Mouse (Mus musculus): Measurements from ENCODE around the gene Atp6v1a. TPM values are rescaled to one million over a fixed set of nuclear protein-coding genes. Genes with fewer than 3 reads are reported as not detected.

Gene Atp6v1a
- total and polyA plus RNA-seq, 3 experiments = 2.7 to 174 (median 57.4) TPM

- ATAC-seq (ENCODE audit: extremely low read depth, insufficient number of reproducible peaks, low FRiP score, poor library complexity, severe bottlenecking) = no peak
- DNase-seq (ENCODE audit: low spot score) = no peak
- Histone ChIP-seq H3K4me3 (ENCODE audit: low read depth, low read length) (no peak overlapping the region), H3K36me3 (replicated peaks) (peaks cover 78% of the 10 kb centered on the region), H3K27me3 (ENCODE audit: insufficient read depth, low read length) (no peaks in the 10 kb centered on the region), H3K9me3 (replicated peaks) (no peaks in the 10 kb centered on the region), H3K4me1 (ENCODE audit: insufficient read depth, low read depth, low read length) (no peaks in the 10 kb centered on the region)
- TF ChIP-seq CTCF (IDR thresholded peaks at IDR 0.05; ENCODE audit: low read depth, low read length) = no peak
- TF ChIP-seq GATA1 (IDR thresholded peaks at IDR 0.05; ENCODE audit: borderline replicate concordance, low read length) = no peak
- TF ChIP-seq POLR2AphosphoS5 (IDR thresholded peaks at IDR 0.05; ENCODE audit: insufficient replicate concordance, low read depth, low read length) = no peak
- no peak for TF ChIP-seq GATA2 (IDR thresholded peaks at IDR 0.05; ENCODE audit: borderline replicate concordance, low read depth, low read length)
- no peak for TF ChIP-seq TAL1 (conservative IDR thresholded peaks at IDR 0.05; ENCODE audit: low read depth, low read length)
Observed at GRCm38 (mm10) chr16:44102925-44103324, 36.6 kb downstream of the Atp6v1a start.

GRCm38 (mm10) chr16:44101181-44101710 lies 38.3 kb downstream of the Atp6v1a start:
- Histone ChIP-seq H3K4me3 (ENCODE audit: low read depth, low read length) (no peak overlapping the region), H3K36me3 (replicated peaks) (peaks cover 75% of the 10 kb centered on the region), H3K4me1 (ENCODE audit: insufficient read depth, low read depth, low read length) (no peaks in the 10 kb centered on the region), H3K9me3 (replicated peaks) (no peaks in the 10 kb centered on the region), H3K27me3 (ENCODE audit: insufficient read depth, low read length) (no peaks in the 10 kb centered on the region)
- no peak for ATAC-seq (ENCODE audit: extremely low read depth, insufficient number of reproducible peaks, low FRiP score, poor library complexity, severe bottlenecking)
- TF ChIP-seq GATA2 (IDR thresholded peaks at IDR 0.05; ENCODE audit: borderline replicate concordance, low read depth, low read length) (no peak), CTCF (IDR thresholded peaks at IDR 0.05; ENCODE audit: low read depth, low read length) (no peak), TAL1 (conservative IDR thresholded peaks at IDR 0.05; ENCODE audit: low read depth, low read length) (no peak), GATA1 (IDR thresholded peaks at IDR 0.05; ENCODE audit: borderline replicate concordance, low read length) (no peak), POLR2AphosphoS5 (IDR thresholded peaks at IDR 0.05; ENCODE audit: insufficient replicate concordance, low read depth, low read length) (no peak)
- DNase-seq (ENCODE audit: low spot score) = no peak

GRCm38 (mm10) chr16:44099377-44099776 lies 40.1 kb downstream of the Atp6v1a start:
- DNase-seq (ENCODE audit: low spot score) = no peak
- Histone ChIP-seq H3K9me3 (replicated peaks) (no peaks in the 10 kb centered on the region), H3K4me1 (ENCODE audit: insufficient read depth, low read depth, low read length) (no peaks in the 10 kb centered on the region), H3K4me3 (ENCODE audit: low read depth, low read length) (no peak overlapping the region), H3K27me3 (ENCODE audit: insufficient read depth, low read length) (no peaks in the 10 kb centered on the region), H3K36me3 (replicated peaks) (peaks cover 88% of the 10 kb centered on the region)
- no peak for TF ChIP-seq POLR2AphosphoS5 (IDR thresholded peaks at IDR 0.05; ENCODE audit: insufficient replicate concordance, low read depth, low read length)
- no peak for TF ChIP-seq TAL1 (conservative IDR thresholded peaks at IDR 0.05; ENCODE audit: low read depth, low read length)
- no peak for TF ChIP-seq GATA1 (IDR thresholded peaks at IDR 0.05; ENCODE audit: borderline replicate concordance, low read length)
- TF ChIP-seq CTCF (IDR thresholded peaks at IDR 0.05; ENCODE audit: low read depth, low read length) = no peak
- TF ChIP-seq GATA2 (IDR thresholded peaks at IDR 0.05; ENCODE audit: borderline replicate concordance, low read depth, low read length) = no peak
- ATAC-seq (ENCODE audit: extremely low read depth, insufficient number of reproducible peaks, low FRiP score, poor library complexity, severe bottlenecking) = no peak

- TF ChIP-seq POLR2AphosphoS5 (IDR thresholded peaks at IDR 0.05; ENCODE audit: insufficient replicate concordance, low read depth, low read length) (no peak), TAL1 (conservative IDR thresholded peaks at IDR 0.05; ENCODE audit: low read depth, low read length) (no peak), CTCF (IDR thresholded peaks at IDR 0.05; ENCODE audit: low read depth, low read length) (no peak), GATA1 (IDR thresholded peaks at IDR 0.05; ENCODE audit: borderline replicate concordance, low read length) (no peak)
- no peak overlapping the region for H3K4me3 ChIP-seq (ENCODE audit: low read depth, low read length)
- H3K4me1 ChIP-seq (ENCODE audit: insufficient read depth, low read depth, low read length) = no peaks in the 10 kb centered on the region
- H3K27me3 ChIP-seq (ENCODE audit: insufficient read depth, low read length) = no peaks in the 10 kb centered on the region
- ATAC-seq (ENCODE audit: extremely low read depth, insufficient number of reproducible peaks, low FRiP score, poor library complexity, severe bottlenecking) (no peak), DNase-seq (ENCODE audit: low spot score) (no peak)
- H3K9me3 ChIP-seq (replicated peaks) = no peaks in the 10 kb centered on the region
- H3K36me3 ChIP-seq (replicated peaks) = peaks cover 78% of the 10 kb centered on the region
Observed at GRCm38 (mm10) chr16:44087650-44088049, 51.9 kb downstream of the Atp6v1a start.

- no peaks in the 10 kb centered on the region for H3K4me1 ChIP-seq (ENCODE audit: insufficient read depth, low read depth, low read length)
- TF ChIP-seq GATA2 (IDR thresholded peaks at IDR 0.05; ENCODE audit: borderline replicate concordance, low read depth, low read length) (no peak), POLR2AphosphoS5 (IDR thresholded peaks at IDR 0.05; ENCODE audit: insufficient replicate concordance, low read depth, low read length) (no peak), GATA1 (IDR thresholded peaks at IDR 0.05; ENCODE audit: borderline replicate concordance, low read length) (no peak), TAL1 (conservative IDR thresholded peaks at IDR 0.05; ENCODE audit: low read depth, low read length) (no peak), CTCF (IDR thresholded peaks at IDR 0.05; ENCODE audit: low read depth, low read length) (no peak)
- DNase-seq (ENCODE audit: low spot score) (no peak), ATAC-seq (ENCODE audit: extremely low read depth, insufficient number of reproducible peaks, low FRiP score, poor library complexity, severe bottlenecking) (no peak)
- no peak within 1 kb of the TSS for H3K4me3 ChIP-seq (ENCODE audit: low read depth, low read length)
- H3K9me3 ChIP-seq (replicated peaks) = no peaks in the 10 kb centered on the region
- H3K27me3 ChIP-seq (ENCODE audit: insufficient read depth, low read length) = peaks cover 15% of the 10 kb centered on the region
- H3K36me3 ChIP-seq (replicated peaks) = no peaks in the 10 kb centered on the region
Observed at GRCm38 (mm10) chr16:44063025-44063894, 76.2 kb downstream of the Atp6v1a start, which contains the start of gene Gramd1c. Gramd1c (minus strand) TSS chr16:44063345.

- DNase-seq (ENCODE audit: low spot score) (no peak), ATAC-seq (ENCODE audit: extremely low read depth, insufficient number of reproducible peaks, low FRiP score, poor library complexity, severe bottlenecking) (no peak)
- H3K4me1 ChIP-seq (ENCODE audit: insufficient read depth, low read depth, low read length) = no peaks in the 10 kb centered on the region
- no peak overlapping the region for H3K4me3 ChIP-seq (ENCODE audit: low read depth, low read length)
- TF ChIP-seq CTCF (IDR thresholded peaks at IDR 0.05; ENCODE audit: low read depth, low read length) (no peak), GATA2 (IDR thresholded peaks at IDR 0.05; ENCODE audit: borderline replicate concordance, low read depth, low read length) (no peak), TAL1 (conservative IDR thresholded peaks at IDR 0.05; ENCODE audit: low read depth, low read length) (no peak), GATA1 (IDR thresholded peaks at IDR 0.05; ENCODE audit: borderline replicate concordance, low read length) (no peak), POLR2AphosphoS5 (IDR thresholded peaks at IDR 0.05; ENCODE audit: insufficient replicate concordance, low read depth, low read length) (no peak)
- H3K36me3 ChIP-seq (replicated peaks) = no peaks in the 10 kb centered on the region
- H3K9me3 ChIP-seq (replicated peaks) = no peaks in the 10 kb centered on the region
- H3K27me3 ChIP-seq (ENCODE audit: insufficient read depth, low read length) = peaks cover 13% of the 10 kb centered on the region
Observed at GRCm38 (mm10) chr16:44061341-44061740, 78.2 kb downstream of the Atp6v1a start.

All from G1E (cell line).